Mouse (Mus musculus) c-Kit-negative CD71-positive TER-119-positive erythroid progenitor cells, embryonic 14.5 days (primary cell): ENCODE data around the gene Il4.
"Not testable (repeated sequence)": the region's sequence is repeated elsewhere in the genome, so short reads cannot be mapped to it uniquely, and the experiment has no call there.

Source experiments
- DNase-seq: peaks from one replicate; pipeline ENCODE4 v3.0.0-alpha.2; 2013; ENCODE audit warnings: low read depth, low spot score

The Il4 gene

GRCm38 (mm10) chr11:53566646-53567045, 51.8 kb downstream of the Il4 start:
- no peak for DNase-seq

GRCm38 (mm10) chr11:53561986-53562385, 56.5 kb downstream of the Il4 start:
- DNase-seq, result no peak

DNA sequence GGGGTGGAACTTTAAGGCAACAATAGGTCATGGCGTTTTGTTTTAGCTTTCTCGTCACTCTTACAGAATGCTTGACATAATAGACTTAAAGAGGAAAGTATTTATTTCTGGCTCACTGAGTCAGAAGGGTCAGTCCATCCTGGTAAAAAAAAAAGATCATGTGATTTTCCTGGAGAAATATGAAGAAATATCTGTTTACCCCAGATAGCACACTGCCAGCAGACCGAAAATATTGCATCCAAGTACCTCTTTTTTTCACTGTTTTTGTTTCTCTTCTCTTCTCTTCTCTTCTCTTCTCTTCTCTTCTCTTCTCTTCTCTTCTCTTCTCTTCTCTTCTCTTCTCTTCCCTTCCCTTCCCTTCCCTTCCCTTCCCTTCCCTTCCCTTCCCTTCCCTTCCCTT, 58.5 kb downstream of the Il4 start:
- not testable (repeated sequence) for DNase-seq

GRCm38 (mm10) chr11:53557992-53558391, 60.5 kb downstream of the Il4 start:
- not testable (repeated sequence) for DNase-seq

DNA sequence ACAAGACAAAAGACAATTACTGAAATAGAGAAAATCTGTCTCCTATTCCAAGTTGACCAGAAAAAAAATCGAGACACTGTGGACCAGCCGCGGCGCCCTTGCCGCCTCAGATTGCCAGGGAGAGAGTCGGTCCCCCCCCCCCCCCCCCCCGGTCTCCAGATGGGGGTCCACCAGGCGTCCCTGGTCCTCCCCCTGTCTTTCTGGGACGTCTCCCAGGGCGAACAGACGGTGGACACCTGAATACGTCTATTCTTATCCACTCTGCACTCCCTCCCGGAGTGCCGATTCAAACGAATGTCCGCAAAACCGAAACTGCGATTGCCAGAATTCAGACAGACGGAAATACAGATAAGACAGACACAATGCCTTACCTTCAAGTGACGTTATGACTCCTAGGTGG, 61.9 kb downstream of the Il4 start:
- not testable (repeated sequence) for DNase-seq
